Mouse (Mus musculus): ENCODE measurements at regions not wholly inside any gene's neighbourhood (a gene's known extent, or its start where the extent isn't known, plus 50 kb on each side); places are given as distances from the start of the nearest gene placed in this dataset.

GRCm38 (mm10) chr1:94642296-94642695 lies 589.9 kb upstream of the Pdcd1 start:
- no peak for TF ChIP-seq GATA1 (IDR thresholded peaks at IDR 0.05; ENCODE audit: borderline replicate concordance, low read length)
- TF ChIP-seq FLI1 (IDR thresholded peaks at IDR 0.05; ENCODE audit: low read length) = no peak
- Histone ChIP-seq H3K27me3 (replicated peaks) (no peaks in the 10 kb centered on the region), H3K36me3 (replicated peaks; ENCODE audit: low read length) (no peaks in the 10 kb centered on the region), H3K9me3 (no peaks in the 10 kb centered on the region), H3K4me1 (no peaks in the 10 kb centered on the region), H3K4me3 (replicated peaks) (no peak overlapping the region)

DNA sequence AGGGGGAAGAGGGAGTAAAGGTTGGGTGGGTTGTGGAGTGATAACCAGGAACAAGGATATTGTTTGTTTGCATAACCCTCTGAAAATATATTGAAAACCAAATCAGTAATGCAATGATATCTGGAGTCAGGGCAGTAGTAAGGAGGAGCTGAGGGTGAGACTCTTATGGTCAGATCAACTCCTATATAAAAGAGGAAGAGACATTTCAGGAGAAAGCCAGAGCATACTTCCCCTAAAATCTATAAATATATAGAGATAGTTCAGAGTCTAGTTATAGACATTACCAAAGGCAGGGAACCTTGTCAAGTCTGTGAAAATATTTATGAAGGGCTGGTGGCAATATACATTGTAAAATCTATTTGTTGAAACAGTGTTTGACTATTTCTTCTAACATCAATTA lies 605.9 kb upstream of the Pdcd1 start:
- no peaks in the 10 kb centered on the region for H3K9me3 ChIP-seq
- no peak overlapping the region for H3K4me3 ChIP-seq (replicated peaks)
- no peaks in the 10 kb centered on the region for H3K4me1 ChIP-seq
- H3K27me3 ChIP-seq (replicated peaks) = no peaks in the 10 kb centered on the region
- TF ChIP-seq GATA1 (IDR thresholded peaks at IDR 0.05; ENCODE audit: borderline replicate concordance, low read length) (no peak), FLI1 (IDR thresholded peaks at IDR 0.05; ENCODE audit: low read length) (no peak)
- no peaks in the 10 kb centered on the region for H3K36me3 ChIP-seq (replicated peaks; ENCODE audit: low read length)

DNA sequence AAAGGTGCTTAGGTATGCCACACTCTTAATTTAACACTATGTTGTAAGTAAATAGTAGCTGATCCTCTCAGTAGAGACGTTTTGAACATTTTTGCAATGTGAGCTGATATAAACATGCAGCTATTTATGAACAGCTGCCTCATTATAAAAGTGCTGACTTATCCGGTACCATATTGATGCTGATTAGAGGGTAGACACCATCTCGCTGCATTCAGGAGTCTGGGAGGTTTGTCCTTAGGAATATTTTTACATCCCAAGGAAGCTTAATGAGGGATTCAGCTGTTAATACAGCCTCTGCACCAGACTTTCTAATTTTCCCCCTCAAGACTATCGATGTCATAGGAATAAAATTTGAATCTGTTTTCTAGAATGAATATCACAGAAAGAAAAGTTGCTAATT lies 619.3 kb upstream of the Pdcd1 start:
- Histone ChIP-seq H3K9me3 (no peaks in the 10 kb centered on the region), H3K4me3 (replicated peaks) (no peak overlapping the region), H3K27me3 (replicated peaks) (no peaks in the 10 kb centered on the region), H3K36me3 (replicated peaks; ENCODE audit: low read length) (no peaks in the 10 kb centered on the region), H3K4me1 (no peaks in the 10 kb centered on the region)
- TF ChIP-seq GATA1 (IDR thresholded peaks at IDR 0.05; ENCODE audit: borderline replicate concordance, low read length) = no peak
- TF ChIP-seq FLI1 (IDR thresholded peaks at IDR 0.05; ENCODE audit: low read length) = no peak

GRCm38 (mm10) chr1:94700517-94700916 lies 612.9 kb upstream of the Fam174a start:
- H3K27me3 ChIP-seq (replicated peaks) = no peaks in the 10 kb centered on the region
- H3K36me3 ChIP-seq (replicated peaks; ENCODE audit: low read length) = no peaks in the 10 kb centered on the region
- no peaks in the 10 kb centered on the region for H3K9me3 ChIP-seq
- TF ChIP-seq FLI1 (IDR thresholded peaks at IDR 0.05; ENCODE audit: low read length) (no peak), GATA1 (IDR thresholded peaks at IDR 0.05; ENCODE audit: borderline replicate concordance, low read length) (no peak)
- H3K4me3 ChIP-seq (replicated peaks) = no peak overlapping the region
- no peaks in the 10 kb centered on the region; the same call in 1 of the 2 replicates for H3K4me1 ChIP-seq

DNA sequence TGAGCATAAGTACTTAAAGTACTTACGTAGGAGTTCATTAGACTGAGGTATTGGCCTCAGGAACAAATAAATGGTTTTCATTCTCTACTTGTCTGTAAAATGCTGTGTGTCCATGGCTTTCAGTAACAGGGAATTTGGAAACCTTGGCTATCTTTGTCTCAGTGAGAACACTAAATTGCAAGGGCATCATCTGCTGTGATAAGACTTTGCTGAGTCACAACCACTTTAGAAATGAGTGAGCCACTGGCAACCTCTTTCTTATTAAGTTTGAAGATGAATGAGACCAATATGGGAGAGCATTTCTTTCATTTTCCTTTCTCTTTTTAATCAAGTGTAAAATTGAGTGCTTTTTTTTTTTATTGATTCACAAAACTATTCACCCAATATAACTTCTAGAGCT lies 611.7 kb upstream of the Fam174a start:
- H3K4me1 ChIP-seq = no peaks in the 10 kb centered on the region; the same call in 1 of the 2 replicates
- H3K27me3 ChIP-seq (replicated peaks) = no peaks in the 10 kb centered on the region
- no peak overlapping the region for H3K4me3 ChIP-seq (replicated peaks)
- no peak for TF ChIP-seq GATA1 (IDR thresholded peaks at IDR 0.05; ENCODE audit: borderline replicate concordance, low read length)
- no peak for TF ChIP-seq FLI1 (IDR thresholded peaks at IDR 0.05; ENCODE audit: low read length)
- H3K9me3 ChIP-seq = no peaks in the 10 kb centered on the region
- H3K36me3 ChIP-seq (replicated peaks; ENCODE audit: low read length) = no peaks in the 10 kb centered on the region

GRCm38 (mm10) chr1:94712812-94713211 lies 600.6 kb upstream of the Fam174a start:
- Histone ChIP-seq H3K36me3 (replicated peaks; ENCODE audit: low read length) (no peaks in the 10 kb centered on the region), H3K9me3 (no peaks in the 10 kb centered on the region), H3K27me3 (replicated peaks) (no peaks in the 10 kb centered on the region), H3K4me3 (replicated peaks) (no peak overlapping the region), H3K4me1 (no peaks in the 10 kb centered on the region)
- TF ChIP-seq FLI1 (IDR thresholded peaks at IDR 0.05; ENCODE audit: low read length) (no peak), GATA1 (IDR thresholded peaks at IDR 0.05; ENCODE audit: borderline replicate concordance, low read length) (no peak)

DNA sequence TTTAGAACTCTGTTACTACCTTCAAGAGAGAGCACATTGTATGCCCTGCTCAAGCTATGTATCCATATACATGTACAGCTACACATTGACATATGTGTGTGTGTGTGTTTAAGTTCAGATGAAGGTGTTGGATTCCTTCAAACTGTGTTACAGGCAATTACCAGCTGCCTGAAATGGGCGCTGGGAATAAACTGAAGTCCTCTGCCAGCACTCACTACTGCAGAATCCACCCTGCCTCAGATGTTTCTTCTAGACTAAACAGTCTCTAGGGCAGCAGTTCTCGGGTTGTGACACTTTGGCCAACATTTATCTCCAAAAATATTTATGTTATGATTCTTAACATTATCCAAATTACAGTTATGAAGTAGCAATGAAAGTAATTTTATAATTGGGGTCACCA lies 595.7 kb upstream of the Fam174a start:
- H3K9me3 ChIP-seq = no peaks in the 10 kb centered on the region
- no peaks in the 10 kb centered on the region for H3K4me1 ChIP-seq
- H3K27me3 ChIP-seq (replicated peaks) = no peaks in the 10 kb centered on the region
- no peak overlapping the region for H3K4me3 ChIP-seq (replicated peaks)
- TF ChIP-seq GATA1 (IDR thresholded peaks at IDR 0.05; ENCODE audit: borderline replicate concordance, low read length) (no peak), FLI1 (IDR thresholded peaks at IDR 0.05; ENCODE audit: low read length) (no peak)
- H3K36me3 ChIP-seq (replicated peaks; ENCODE audit: low read length) = no peaks in the 10 kb centered on the region

GRCm38 (mm10) chr1:94753523-94753922 lies 559.9 kb upstream of the Fam174a start:
- no peaks in the 10 kb centered on the region for H3K36me3 ChIP-seq (replicated peaks; ENCODE audit: low read length)
- no peak for TF ChIP-seq GATA1 (IDR thresholded peaks at IDR 0.05; ENCODE audit: borderline replicate concordance, low read length)
- TF ChIP-seq FLI1 (IDR thresholded peaks at IDR 0.05; ENCODE audit: low read length) = no peak
- no peaks in the 10 kb centered on the region for H3K9me3 ChIP-seq
- H3K4me1 ChIP-seq = no peaks in the 10 kb centered on the region
- H3K4me3 ChIP-seq (replicated peaks) = no peak overlapping the region
- no peaks in the 10 kb centered on the region for H3K27me3 ChIP-seq (replicated peaks)

GRCm38 (mm10) chr1:94789019-94789585 lies 524.3 kb upstream of the Fam174a start:
- TF ChIP-seq FLI1 (IDR thresholded peaks at IDR 0.05; ENCODE audit: low read length) = no peak
- TF ChIP-seq GATA1 (IDR thresholded peaks at IDR 0.05; ENCODE audit: borderline replicate concordance, low read length) = no peak

GRCm38 (mm10) chr1:94790604-94791003 lies 522.8 kb upstream of the Fam174a start:
- Histone ChIP-seq H3K9me3 (no peaks in the 10 kb centered on the region), H3K4me1 (no peaks in the 10 kb centered on the region), H3K27me3 (replicated peaks) (no peaks in the 10 kb centered on the region), H3K4me3 (replicated peaks) (no peak overlapping the region), H3K36me3 (replicated peaks; ENCODE audit: low read length) (no peaks in the 10 kb centered on the region)
- no peak for TF ChIP-seq FLI1 (IDR thresholded peaks at IDR 0.05; ENCODE audit: low read length)
- no peak for TF ChIP-seq GATA1 (IDR thresholded peaks at IDR 0.05; ENCODE audit: borderline replicate concordance, low read length)

More at GRCm38 (mm10) chr1:94789019-94789585, 524.3 kb upstream of the Fam174a start:
- no peaks in the 10 kb centered on the region for H3K27me3 ChIP-seq (replicated peaks)
- no peak overlapping the region for H3K4me3 ChIP-seq (replicated peaks)
- no peaks in the 10 kb centered on the region for H3K4me1 ChIP-seq
- H3K9me3 ChIP-seq = no peaks in the 10 kb centered on the region
- no peaks in the 10 kb centered on the region for H3K36me3 ChIP-seq (replicated peaks; ENCODE audit: low read length)

DNA sequence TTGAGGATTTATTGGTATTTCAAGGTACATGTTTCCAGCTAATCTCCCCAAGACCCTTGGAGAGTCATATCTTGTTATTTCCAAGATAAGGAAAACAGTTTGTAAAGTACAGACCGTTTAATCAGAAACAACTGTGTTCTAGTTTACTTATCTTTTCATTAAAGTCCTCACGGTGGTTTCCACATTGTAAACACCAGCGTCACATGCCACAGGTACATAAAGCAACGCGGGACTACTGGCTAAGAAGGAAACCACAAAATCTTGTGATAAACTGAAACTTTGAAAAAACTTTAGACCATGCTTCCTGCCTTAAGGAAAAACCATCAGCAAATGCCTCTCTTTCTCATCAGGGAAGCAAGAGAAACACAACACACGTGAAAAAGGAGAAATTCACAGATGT lies 522.4 kb upstream of the Fam174a start:
- no peak for TF ChIP-seq FLI1 (IDR thresholded peaks at IDR 0.05; ENCODE audit: low read length)
- no peak for TF ChIP-seq GATA1 (IDR thresholded peaks at IDR 0.05; ENCODE audit: borderline replicate concordance, low read length)
- H3K27me3 ChIP-seq (replicated peaks) = no peaks in the 10 kb centered on the region
- H3K4me3 ChIP-seq (replicated peaks) = no peak overlapping the region
- H3K9me3 ChIP-seq = no peaks in the 10 kb centered on the region
- no peaks in the 10 kb centered on the region for H3K36me3 ChIP-seq (replicated peaks; ENCODE audit: low read length)
- H3K4me1 ChIP-seq = no peaks in the 10 kb centered on the region
